Mouse (Mus musculus): ENCODE measurements at regions not wholly inside any gene's neighbourhood (a gene's known extent, or its start where the extent isn't known, plus 50 kb on each side); places are given as distances from the start of the nearest gene placed in this dataset.

GRCm38 (mm10) chr12:39073289-39074022 lies 294.3 kb downstream of the Etv1 start:
- TF ChIP-seq CTCF (IDR thresholded peaks at IDR 0.05; ENCODE audit: low read depth, low read length): no peak
- no peak for TF ChIP-seq POLR2A (IDR thresholded peaks at IDR 0.05; ENCODE audit: borderline replicate concordance, low read depth, low read length)

Measured in bone marrow macrophage, adult 2 months (primary cell).